Mouse (Mus musculus) midbrain, embryonic 16.5 days (tissue): ENCODE measurements around the gene Hist1h1a. TPM values are rescaled to one million over a fixed set of nuclear protein-coding genes. Genes with fewer than 3 reads are reported as not detected.
"Not testable (repeated sequence)": the region's sequence is repeated elsewhere in the genome, so short reads cannot be mapped to it uniquely, and the experiment has no call there.

ENCODE experiments used
- ATAC-seq: fragments of 200-750 bp; cut with Nextera tagmentation; 2 replicates; pipeline ENCODE4 v1.8.0; 2017; ENCODE audit warnings: moderate TSS enrichment
- H3K27ac ChIP-seq: fragments of 300-500 bp; sonication (generic); 2 replicates; pipeline ENCODE4 v1.5.1; 2014; ENCODE audit warnings: mild to moderate bottlenecking, low read length, mixed read lengths
- H3K27me3 ChIP-seq: fragments of 300-500 bp; sonication (generic); 2 replicates; pipeline ENCODE4 v1.6.1; 2014; ENCODE audit warnings: low read depth, low read length, mixed read lengths; ENCODE audit not compliant: control insufficient read depth, insufficient read depth
- H3K36me3 ChIP-seq: fragments of 300-500 bp; sonication (generic); 2 replicates; pipeline ENCODE4 v1.6.1; 2014; ENCODE audit warnings: mild to moderate bottlenecking, low read length, moderate library complexity, mixed read lengths; ENCODE audit not compliant: control insufficient read depth, insufficient read depth
- H3K4me1 ChIP-seq: fragments of 300-500 bp; sonication (generic); 2 replicates; pipeline ENCODE4 v1.6.1; 2014; ENCODE audit warnings: mild to moderate bottlenecking, low read length, mixed read lengths; ENCODE audit not compliant: control insufficient read depth, insufficient read depth
- H3K4me2 ChIP-seq: fragments of 300-500 bp; sonication (generic); 2 replicates; pipeline ENCODE4 v1.6.1; 2014; ENCODE audit warnings: mild to moderate bottlenecking, low read length, mixed read lengths
- H3K4me3 ChIP-seq: fragments of 300-500 bp; sonication (generic); 2 replicates; pipeline ENCODE4 v1.5.1; 2014; ENCODE audit warnings: low read depth, mild to moderate bottlenecking, low read length, moderate library complexity, mixed read lengths
- H3K9ac ChIP-seq: fragments of 300-500 bp; sonication (generic); 2 replicates; pipeline ENCODE4 v1.6.1; 2014; ENCODE audit warnings: low read depth, low read length, mixed read lengths
- H3K9me3 ChIP-seq: fragments of 300-500 bp; sonication (generic); replicated peaks from 2 replicates; pipeline ENCODE4 v1.6.1; 2014; ENCODE audit warnings: mild to moderate bottlenecking, low read length, mixed read lengths; ENCODE audit not compliant: control insufficient read depth, poor library complexity, severe bottlenecking
- WGBS: fragments of 180-500 bp; shearing (Covaris S2); extraction: QIAGEN DNeasy Blood & Tissue Kit; methylation state at CpG from one replicate; pipeline ENCODE4 v1.1.7; 2014; 5-methylcytosine and 5-hydroxymethylcytosine counted together
- polyA plus RNA-seq: library from polyadenylated mRNA; unstranded; fragments of >200 nt; fragmentation: Nextera tagmentation; extraction: Ambion mirVana; gene quantifications from 2 replicates; pipeline ENCODE4 v1.2.1, GENCODE M21; 2015

Hist1h1a gene
- polyA plus RNA-seq, 1 experiment from 2014 or later = not detected

GRCm38 (mm10) chr13:23740910-23741309 is 22.6 kb upstream of the Hist1h1a start:
- 60% methylated on average over 5 of the region's 5 CpGs for WGBS
- no peak for ATAC-seq
- Histone ChIP-seq H3K9ac (no peak overlapping the region), H3K9me3 (no peaks in the 10 kb centered on the region), H3K27ac (no peak overlapping the region), H3K4me3 (no peak overlapping the region), H3K4me2 (no peak overlapping the region), H3K36me3 (no peaks in the 10 kb centered on the region), H3K27me3 (no peaks in the 10 kb centered on the region), H3K4me1 (peaks cover 17% of the 10 kb centered on the region)

- ATAC-seq = no peak
- no peaks in the 10 kb centered on the region for H3K9me3 ChIP-seq
- peaks cover 17% of the 10 kb centered on the region for H3K4me1 ChIP-seq
- no peak overlapping the region for H3K4me3 ChIP-seq
- H3K27me3 ChIP-seq = no peaks in the 10 kb centered on the region
- no peaks in the 10 kb centered on the region for H3K36me3 ChIP-seq
- H3K9ac ChIP-seq = no peak overlapping the region
- H3K4me2 ChIP-seq = no peak overlapping the region
- no peak overlapping the region for H3K27ac ChIP-seq
Measured at GRCm38 (mm10) chr13:23742007-23742406, 21.5 kb upstream of the Hist1h1a start.

GRCm38 (mm10) chr13:23743215-23743614 is 20.3 kb upstream of the Hist1h1a start:
- H3K4me2 ChIP-seq = no peak overlapping the region
- no peaks in the 10 kb centered on the region for H3K36me3 ChIP-seq
- H3K27me3 ChIP-seq = no peaks in the 10 kb centered on the region
- WGBS = 82% methylated on average over 5 of the region's 5 CpGs
- no peak overlapping the region for H3K9ac ChIP-seq
- no peak overlapping the region for H3K27ac ChIP-seq
- H3K4me1 ChIP-seq = peaks cover 22% of the 10 kb centered on the region
- no peak overlapping the region for H3K4me3 ChIP-seq
- H3K9me3 ChIP-seq = no peaks in the 10 kb centered on the region
- no peak for ATAC-seq

GRCm38 (mm10) chr13:23743963-23744362 is 19.5 kb upstream of the Hist1h1a start:
- ATAC-seq = no peak
- Histone ChIP-seq H3K9ac (no peak overlapping the region), H3K9me3 (no peaks in the 10 kb centered on the region), H3K27me3 (no peaks in the 10 kb centered on the region), H3K4me2 (no peak overlapping the region), H3K4me1 (peaks cover 20% of the 10 kb centered on the region), H3K4me3 (no peak overlapping the region), H3K36me3 (no peaks in the 10 kb centered on the region), H3K27ac (no peak overlapping the region)
- WGBS = 39% methylated on average over 4 of the region's 4 CpGs

GRCm38 (mm10) chr13:23744421-23745380 is 18.8 kb upstream of the Hist1h1a start:
- 2% methylated on average over 13 of the region's 36 CpGs for WGBS
- no peak for ATAC-seq
- Histone ChIP-seq H3K36me3 (no peaks in the 10 kb centered on the region), H3K4me1 (peaks cover 20% of the 10 kb centered on the region), H3K9ac (no peak overlapping the region), H3K4me2 (peak overlapping the region; percentile 84), H3K4me3 (peak overlapping the region; percentile 43), H3K27me3 (no peaks in the 10 kb centered on the region), H3K9me3 (no peaks in the 10 kb centered on the region), H3K27ac (no peak overlapping the region)

GRCm38 (mm10) chr13:23745381-23746161 is 17.9 kb upstream of the Hist1h1a start, which contains the start of gene Hist1h3c:
Gene Hist1h3c (minus strand): TSS chr13:23745602.
- Histone ChIP-seq H3K27me3 (no peaks in the 10 kb centered on the region), H3K36me3 (no peaks in the 10 kb centered on the region), H3K4me2 (peak within 1 kb of the TSS; percentile 84), H3K9me3 (no peaks in the 10 kb centered on the region), H3K4me3 (peak within 1 kb of the TSS; percentile 43), H3K9ac (peak within 1 kb of the TSS; percentile 46; the same call in 1 of the 2 replicates), H3K27ac (peak within 1 kb of the TSS; percentile 95), H3K4me1 (peaks cover 14% of the 10 kb centered on the region)
- under 1% methylated on average over 22 of the region's 28 CpGs for WGBS
- ATAC-seq = peak; percentile 72

GRCm38 (mm10) chr13:23746201-23747080 is 17.0 kb upstream of the Hist1h1a start, which contains the start of gene Hist1h2bb:
Gene Hist1h2bb (plus strand): TSS chr13:23746734.
- WGBS = under 1% methylated on average over 35 of the region's 58 CpGs
- H3K27me3 ChIP-seq, H3K9me3 ChIP-seq, H3K36me3 ChIP-seq: not testable (repeated sequence)
- Histone ChIP-seq H3K4me2 (peak within 1 kb of the TSS; percentile 84), H3K4me1 (peaks cover 11% of the 10 kb centered on the region), H3K4me3 (peak within 1 kb of the TSS; percentile 43), H3K27ac (peak within 1 kb of the TSS; percentile 95), H3K9ac (peak within 1 kb of the TSS; percentile 46)
- peak; percentile 94 for ATAC-seq

GRCm38 (mm10) chr13:23747081-23747891 is 16.2 kb upstream of the Hist1h1a start:
- H3K9ac ChIP-seq = peak overlapping the region; percentile 34
- H3K27me3 ChIP-seq = no peaks in the 10 kb centered on the region
- H3K36me3 ChIP-seq = no peaks in the 10 kb centered on the region
- H3K4me2 ChIP-seq = peak overlapping the region; percentile 84
- ATAC-seq = peak; percentile 11
- H3K9me3 ChIP-seq = no peaks in the 10 kb centered on the region
- H3K27ac ChIP-seq = peak overlapping the region; percentile 85
- H3K4me3 ChIP-seq = peak overlapping the region; percentile 43
- H3K4me1 ChIP-seq = peaks cover 15% of the 10 kb centered on the region
- WGBS = 3% methylated on average over 10 of the region's 13 CpGs
